Mouse (Mus musculus): ENCODE measurements around the gene Arnt. TPM values are rescaled to one million over a fixed set of nuclear protein-coding genes. Genes with fewer than 3 reads are reported as not detected.
A peak's percentile ranks its signal among the peaks of the same experiment; 100 is the strongest.
"Not testable (repeated sequence)": the region's sequence is repeated elsewhere in the genome, so short reads cannot be mapped to it uniquely, and the experiment has no call there.

Arnt gene
- 10 to 100 TPM; 34.0 to 34.9 TPM for total RNA-seq (2021)
- long read RNA-seq, experiment 1, full-length matches to known transcripts = 7 of 18 reads
- long read RNA-seq, experiment 1, partial matches to known transcripts = 6 of 18 reads
- long read RNA-seq, experiment 1, other reads (novel, unspliced or antisense) = 5 of 18 reads
- long read RNA-seq, experiment 2, full-length matches to known transcripts = 7 of 10 reads
- long read RNA-seq, experiment 2, partial matches to known transcripts = 0 of 10 reads
- long read RNA-seq, experiment 2, other reads (novel, unspliced or antisense) = 3 of 10 reads

- peak; percentile 93 to 98 for DNase-seq
Measured at GRCm38 (mm10) chr3:95434136-95434982, at the start of gene Arnt. TSS of gene Arnt (plus strand) at chr3:95434388.

DNA sequence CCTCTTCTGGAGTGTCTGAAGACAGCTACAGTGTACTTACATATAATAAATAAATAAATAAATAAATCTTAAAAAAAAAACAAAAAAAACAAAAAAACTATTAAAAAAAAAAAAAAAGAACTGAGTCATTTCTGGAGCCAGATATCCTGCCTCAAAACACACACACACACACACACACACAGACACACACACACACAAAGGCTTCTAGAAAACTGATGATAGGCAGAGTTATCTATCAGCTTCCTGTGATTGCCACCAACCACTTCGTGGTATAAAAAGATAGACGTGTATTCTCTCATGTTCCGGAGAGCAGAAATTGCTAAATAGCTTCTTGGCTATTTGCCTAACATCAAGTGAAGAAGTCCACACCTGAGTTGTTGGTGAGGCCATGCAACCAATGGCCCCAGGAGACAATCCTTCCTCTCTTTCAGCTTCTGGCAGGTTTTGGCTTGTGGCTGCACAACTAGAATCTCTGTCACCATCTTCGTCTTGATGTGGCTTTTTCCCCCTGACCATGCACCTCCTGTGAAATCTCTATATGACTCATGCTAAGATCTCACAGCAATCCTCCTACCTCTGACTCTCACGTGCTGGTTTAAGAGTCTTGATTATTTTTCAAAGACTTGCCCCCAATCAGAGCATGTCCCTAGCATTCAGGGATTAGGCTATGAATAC, 48.6 kb upstream of the Arnt start:
- DNase-seq = no peak

DNA sequence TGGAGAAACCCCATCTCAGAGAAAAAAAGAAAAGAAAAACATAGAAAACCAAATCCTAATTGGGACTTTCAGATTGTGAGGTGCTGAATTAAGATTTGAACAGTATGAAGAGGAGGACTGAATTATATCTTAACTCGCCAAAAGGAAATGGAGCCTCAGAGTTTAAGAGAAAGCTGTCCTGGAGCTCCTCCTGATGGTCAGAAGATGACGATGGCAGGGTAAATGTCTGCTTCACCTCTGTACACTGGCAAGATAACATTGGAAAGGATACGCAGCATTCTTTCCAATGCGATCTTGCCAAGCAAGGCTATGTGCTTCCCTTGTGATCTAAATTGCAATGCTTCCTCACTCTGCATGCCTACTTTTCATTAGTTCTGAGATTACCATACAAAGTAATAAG, 39.8 kb upstream of the Arnt start:
- DNase-seq = peak; percentile 34 to 41

GRCm38 (mm10) chr3:95402741-95403140, 31.4 kb upstream of the Arnt start, which contains the start of gene 4930558C23Rik:
TSS of gene 4930558C23Rik (minus strand) at chr3:95402841.
- no peak for DNase-seq

GRCm38 (mm10) chr3:95407728-95408127, 26.5 kb upstream of the Arnt start:
- peak in 1 of 2 experiments; percentile 14 for DNase-seq

DNA sequence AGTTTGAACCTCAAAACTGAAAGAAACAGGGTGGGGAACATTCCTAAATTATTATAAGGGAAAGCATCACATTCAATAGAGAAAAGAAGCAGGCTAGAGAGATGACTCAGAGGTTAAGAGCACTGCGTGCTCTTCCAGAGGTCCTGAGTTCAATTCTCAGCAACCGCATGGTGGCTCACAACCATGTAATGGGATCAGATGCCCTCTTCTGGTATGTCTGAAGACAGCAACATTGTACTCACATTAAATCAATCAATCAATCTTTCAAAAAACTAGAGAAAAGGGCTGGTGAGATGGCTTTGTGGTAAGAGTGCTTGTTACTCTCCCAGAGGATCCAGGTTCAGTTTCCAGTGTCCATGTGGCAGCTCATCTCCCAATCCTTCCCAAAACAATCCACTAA, 25.3 kb upstream of the Arnt start:
- DNase-seq = no peak

DNA sequence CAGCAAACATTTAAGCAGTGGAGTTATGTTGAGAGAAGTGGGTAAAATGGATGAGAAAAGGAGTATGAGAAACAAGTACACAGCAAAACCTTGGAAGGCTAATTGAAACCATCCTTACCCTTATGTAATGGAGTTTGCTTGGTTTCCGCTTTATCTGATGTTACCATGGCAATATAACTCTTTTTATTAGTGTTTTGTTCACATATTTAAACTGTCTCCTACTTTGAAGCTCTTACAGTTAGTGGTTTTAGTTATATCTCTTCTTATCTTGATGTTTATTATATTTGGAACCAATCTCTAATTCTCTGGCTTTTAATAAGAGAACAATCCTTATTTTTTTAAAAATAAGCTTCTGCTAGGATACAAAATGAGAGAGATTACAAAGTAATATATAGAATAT, 21.9 kb upstream of the Arnt start:
- no peak for DNase-seq

DNA sequence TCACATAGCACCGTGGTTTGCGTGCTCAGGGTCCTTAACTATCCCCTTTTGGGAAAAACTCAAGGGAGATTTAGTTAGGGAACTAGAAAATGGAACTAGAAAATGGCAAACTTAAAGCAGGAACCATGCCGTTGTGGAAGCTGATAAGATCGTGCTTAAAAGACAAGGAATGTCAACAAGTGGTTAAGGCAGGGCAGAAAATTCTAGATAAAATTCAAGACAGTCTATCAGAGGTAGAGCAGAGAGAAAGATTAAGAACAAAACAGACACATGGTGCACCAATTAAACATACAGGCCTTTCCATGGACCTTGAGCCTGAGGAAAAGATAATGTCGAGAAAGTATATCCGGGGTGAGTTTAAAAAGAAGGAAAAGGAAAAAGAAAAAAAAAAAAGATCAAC, 16.3 kb upstream of the Arnt start:
- no peak for DNase-seq

DNA sequence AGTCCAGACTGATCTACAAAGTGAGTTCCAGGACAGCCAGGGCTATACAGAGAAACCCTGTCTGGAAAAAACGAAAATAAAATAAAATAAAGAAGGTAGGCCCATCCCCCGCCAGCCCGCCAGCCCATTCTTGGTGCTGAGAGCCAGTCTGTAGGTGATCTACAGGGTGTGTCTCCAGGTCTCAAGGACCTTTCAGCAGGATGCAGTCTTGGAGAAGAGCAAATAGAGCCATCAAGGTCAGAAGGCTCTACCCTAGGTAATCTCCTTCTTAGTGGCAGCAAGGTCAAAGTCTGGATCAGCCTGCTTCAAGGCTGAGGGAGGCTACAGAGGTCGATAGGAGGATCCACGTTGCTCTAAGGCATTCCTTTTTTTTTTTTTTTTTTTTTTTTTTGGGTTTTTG, 7.7 kb upstream of the Arnt start:
- DNase-seq = not testable (repeated sequence)

DNA sequence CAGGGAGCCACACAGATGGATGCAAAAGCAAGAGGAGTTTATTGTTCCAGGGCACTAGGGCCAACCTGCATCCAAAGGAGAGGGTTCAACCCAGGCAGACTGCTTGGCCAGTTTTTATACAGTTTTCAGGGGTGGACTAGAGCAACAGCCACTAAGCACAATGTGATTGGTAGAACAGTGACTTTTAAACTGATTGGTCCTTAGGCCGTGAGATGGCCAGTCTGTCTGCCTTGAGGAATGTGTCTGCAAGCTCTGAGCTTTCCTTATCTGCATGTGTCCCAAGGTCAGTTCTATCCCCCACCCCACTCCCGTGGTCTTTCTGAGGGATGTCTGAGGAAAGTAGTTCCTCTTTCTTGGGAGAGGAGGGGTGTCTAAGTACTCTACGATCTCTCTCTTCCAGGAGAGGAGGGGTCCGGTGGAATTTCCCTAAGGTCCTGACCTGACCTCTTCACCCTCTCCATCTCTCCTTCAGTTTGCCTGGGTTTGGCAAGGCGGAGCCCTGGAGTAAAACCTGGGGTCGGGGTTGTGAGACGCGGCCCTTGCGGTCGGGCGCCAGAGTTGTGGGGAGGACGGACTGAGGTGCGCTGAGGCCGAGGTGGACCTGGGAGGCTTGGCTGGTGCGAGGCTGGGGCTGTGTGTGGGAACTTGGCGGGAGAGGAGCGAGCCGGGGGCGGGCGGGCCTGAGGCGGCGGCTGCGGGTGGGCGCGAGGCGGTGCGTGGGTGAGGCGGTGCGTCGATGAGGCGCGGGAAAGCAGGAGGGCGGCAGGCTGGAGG, 6.9 kb upstream of the Arnt start:
- DNase-seq = not testable (repeated sequence)

GRCm38 (mm10) chr3:95427891-95428238, 6.3 kb upstream of the Arnt start:
- DNase-seq = not testable (repeated sequence)

GRCm38 (mm10) chr3:95428423-95428822, 5.8 kb upstream of the Arnt start:
- not testable (repeated sequence) for DNase-seq

- DNase-seq = peak in 1 of 2 experiments; percentile 25
Measured at GRCm38 (mm10) chr3:95433301-95433915, 780 bp upstream of the Arnt start.

- peak in 1 of 2 experiments; percentile 45 for DNase-seq
Measured at GRCm38 (mm10) chr3:95434983-95435370, 789 bp downstream of the Arnt start.

- DNase-seq = no peak
Measured at GRCm38 (mm10) chr3:95435561-95435960, 1.4 kb downstream of the Arnt start.

DNA sequence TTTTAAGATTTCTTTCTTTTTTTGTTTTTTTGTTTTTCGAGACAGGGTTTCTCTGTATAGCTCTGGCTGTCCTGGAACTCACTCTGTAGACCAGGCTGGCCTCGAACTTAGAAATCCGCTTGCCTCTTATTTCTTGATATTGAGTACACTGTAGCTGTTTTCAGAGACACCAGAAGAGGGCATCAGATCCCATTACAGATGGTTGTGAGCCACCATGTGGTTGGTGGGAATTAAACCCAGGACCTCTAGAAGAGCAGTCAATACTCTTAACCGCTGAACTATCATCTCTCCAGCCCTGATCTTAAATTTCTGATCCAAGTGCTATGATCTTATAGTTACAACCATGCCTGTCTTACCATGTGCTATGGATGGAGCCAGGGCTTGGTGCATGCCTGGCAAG, 4.4 kb downstream of the Arnt start:
- not testable (repeated sequence) for DNase-seq

DNA sequence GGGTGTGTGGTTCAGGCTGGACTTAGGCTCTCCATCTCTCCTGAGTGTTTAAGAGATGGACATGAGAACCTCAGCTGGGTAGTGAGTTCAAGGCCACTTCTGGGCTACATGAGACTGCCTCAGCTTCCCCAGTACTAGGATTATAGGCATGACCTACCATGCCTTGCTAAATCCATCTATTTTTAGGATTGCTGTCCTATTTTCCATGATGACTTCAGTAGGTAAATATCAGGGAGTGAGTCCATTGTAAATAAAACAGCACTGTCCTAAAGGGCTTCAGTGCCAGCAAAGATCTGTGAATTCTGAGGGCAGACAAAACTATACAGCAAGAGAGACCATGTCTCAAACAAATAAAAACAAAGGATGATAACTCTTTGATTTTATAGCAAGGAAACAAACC, 5.5 kb downstream of the Arnt start:
- DNase-seq = no peak

- no peak for DNase-seq
Measured at GRCm38 (mm10) chr3:95442406-95443117, 8.4 kb downstream of the Arnt start.

- DNase-seq = no peak
Measured at GRCm38 (mm10) chr3:95445311-95445710, 11.1 kb downstream of the Arnt start.

- DNase-seq = peak; percentile 43 to 66
Measured at GRCm38 (mm10) chr3:95450408-95450807, 16.2 kb downstream of the Arnt start.

GRCm38 (mm10) chr3:95450915-95451314, 16.7 kb downstream of the Arnt start:
- no peak for DNase-seq

Data from heart, adult 18-20 months (tissue).